Mouse (Mus musculus) intestine, embryonic 14.5 days (tissue): Measurements from ENCODE around the gene Atg9b. TPM values are rescaled to one million over a fixed set of nuclear protein-coding genes. Genes with fewer than 3 reads are reported as not detected.

ENCODE experiments used
- ATAC-seq: fragments of 200-750 bp; cut with Nextera tagmentation; replicated peaks from 2 replicates; pipeline ENCODE4 v1.8.0; 2017; ENCODE audit warnings: low read depth, moderate number of reproducible peaks, moderate TSS enrichment, moderate library complexity; ENCODE audit not compliant: low FRiP score, low TSS enrichment
- DNase-seq: peaks from one replicate; pipeline ENCODE4 v3.0.0-alpha.2; 2018; ENCODE audit warnings: low spot score
- H3K27ac ChIP-seq: fragments of 300-500 bp; sonication (generic); 2 replicates; pipeline ENCODE4 v1.5.1; 2014; ENCODE audit warnings: low read depth, mild to moderate bottlenecking, control low read depth
- H3K27me3 ChIP-seq: fragments of 300-500 bp; sonication (generic); replicated peaks from 2 replicates; pipeline ENCODE4 v1.6.1; 2014; ENCODE audit warnings: low read length, control low read depth; ENCODE audit not compliant: control insufficient read depth, insufficient read depth
- H3K36me3 ChIP-seq: fragments of 300-500 bp; sonication (generic); 2 replicates; pipeline ENCODE4 v1.6.1; 2014; ENCODE audit warnings: low read length, control low read depth; ENCODE audit not compliant: control insufficient read depth, insufficient read depth
- H3K4me1 ChIP-seq: fragments of 300-500 bp; sonication (generic); replicated peaks from 2 replicates; pipeline ENCODE4 v1.6.1; 2014; ENCODE audit warnings: low read length, control low read depth, mixed read lengths; ENCODE audit not compliant: control insufficient read depth, insufficient read depth
- H3K4me2 ChIP-seq: fragments of 300-500 bp; sonication (generic); 2 replicates; pipeline ENCODE4 v1.6.1; 2014; ENCODE audit warnings: low read length
- H3K4me3 ChIP-seq: fragments of 300-500 bp; sonication (generic); 2 replicates; pipeline ENCODE4 v1.5.1; 2014; ENCODE audit warnings: low read depth, low read length, control low read depth, mixed read lengths
- H3K9ac ChIP-seq: fragments of 300-500 bp; sonication (generic); 2 replicates; pipeline ENCODE4 v1.6.1; 2014; ENCODE audit warnings: mild to moderate bottlenecking, low read length
- H3K9me3 ChIP-seq: fragments of 300-500 bp; sonication (generic); 2 replicates; pipeline ENCODE4 v1.6.1; 2016; ENCODE audit warnings: low read length, control low read depth; ENCODE audit not compliant: control insufficient read depth
- WGBS: fragments of 180-500 bp; shearing (Covaris S2); extraction: QIAGEN DNeasy Blood & Tissue Kit; methylation state at CpG from one replicate; pipeline ENCODE4 v1.1.7; 2014; 5-methylcytosine and 5-hydroxymethylcytosine counted together
- polyA plus RNA-seq: library from polyadenylated mRNA; unstranded; fragments of >200 nt; fragmentation: Nextera tagmentation; extraction: Ambion mirVana; gene quantifications from 2 replicates; pipeline ENCODE4 v1.2.1, GENCODE M21; 2014

Atg9b gene
- polyA plus RNA-seq, 1 experiment from 2014 or later = 0.66 TPM

GRCm38 (mm10) chr5:24347186-24347875, 44.6 kb downstream of the Atg9b start:
- Histone ChIP-seq H3K4me1 (peaks cover 67% of the 10 kb centered on the region), H3K9me3 (no peaks in the 10 kb centered on the region), H3K9ac (no peak overlapping the region), H3K36me3 (0 out of 2 replicates have a peak, but pooled peaks cover 3% of the 10 kb centered on the region), H3K4me2 (peak overlapping the region; percentile 90), H3K4me3 (no peak overlapping the region), H3K27ac (peak overlapping the region; percentile 33; the same call in 1 of the 2 replicates), H3K27me3 (no peaks in the 10 kb centered on the region)
- WGBS = 23% methylated on average over 7 of the region's 7 CpGs
- peak; percentile 64 for DNase-seq
- no peak for ATAC-seq

DNA sequence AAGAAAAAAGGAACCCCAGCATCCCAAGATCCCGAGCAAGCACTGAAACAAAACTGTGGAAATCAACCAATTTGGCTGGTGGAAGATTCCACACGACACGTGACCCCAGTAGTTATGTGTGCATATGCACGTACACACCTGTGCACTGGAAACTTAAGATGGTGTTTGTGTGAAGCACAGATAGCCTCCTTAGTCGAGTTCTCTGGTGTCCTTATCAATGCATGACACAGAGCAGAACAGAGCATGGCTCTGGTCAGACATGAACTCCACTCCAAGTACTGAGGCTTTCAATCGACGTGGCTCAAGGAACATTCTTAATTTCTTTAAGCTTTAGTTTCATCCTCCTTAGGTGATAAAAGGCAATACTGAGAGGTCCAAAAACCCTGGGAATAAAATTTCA, 45.6 kb downstream of the Atg9b start:
- no peak overlapping the region for H3K4me2 ChIP-seq
- DNase-seq (no peak), ATAC-seq (no peak)
- peaks cover 64% of the 10 kb centered on the region for H3K4me1 ChIP-seq
- no peak overlapping the region for H3K4me3 ChIP-seq
- no peaks in the 10 kb centered on the region for H3K9me3 ChIP-seq
- no peaks in the 10 kb centered on the region for H3K27me3 ChIP-seq
- no peak overlapping the region for H3K9ac ChIP-seq
- 0 out of 2 replicates have a peak, but pooled peaks cover 3% of the 10 kb centered on the region for H3K36me3 ChIP-seq
- no peak overlapping the region for H3K27ac ChIP-seq
- WGBS = 88% methylated on average over 7 of the region's 7 CpGs

DNA sequence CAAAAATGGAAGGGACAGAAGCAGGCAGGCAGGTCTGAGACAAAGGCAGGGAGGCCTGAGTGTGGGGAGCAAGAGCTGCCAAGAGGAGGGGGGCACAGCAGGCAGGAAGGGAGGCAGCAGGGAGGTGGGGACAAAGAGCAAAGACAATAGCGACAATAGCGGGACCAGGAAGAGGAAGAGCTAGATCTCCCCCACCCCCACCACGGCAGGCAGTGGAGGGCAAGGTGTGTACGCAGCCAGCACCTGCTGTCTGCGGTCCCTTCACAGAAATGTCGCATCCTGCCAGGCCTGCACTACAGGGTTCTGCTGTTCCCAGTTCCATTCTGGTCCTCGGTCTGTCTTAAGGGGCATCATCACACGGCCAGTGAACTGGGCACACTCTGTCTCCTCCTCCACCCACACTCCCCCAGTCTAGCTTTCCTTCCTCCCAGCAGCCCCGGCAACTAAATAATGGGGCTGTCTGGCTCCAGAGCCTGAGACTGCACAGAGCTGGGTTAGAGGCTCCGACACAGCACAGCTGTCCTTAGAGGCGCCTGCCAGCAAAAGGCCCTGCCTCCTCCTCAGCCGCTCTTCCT, 47.4 kb downstream of the Atg9b start:
- Histone ChIP-seq H3K27ac (peak overlapping the region; percentile 88), H3K9me3 (no peaks in the 10 kb centered on the region), H3K27me3 (no peaks in the 10 kb centered on the region), H3K4me2 (peak overlapping the region; percentile 38), H3K4me1 (peaks cover 51% of the 10 kb centered on the region), H3K9ac (no peak overlapping the region), H3K36me3 (0 out of 2 replicates have a peak, but pooled peaks cover 7% of the 10 kb centered on the region), H3K4me3 (no peak overlapping the region)
- DNase-seq = peak; percentile 74
- peak; percentile 66 for ATAC-seq
- 13% methylated on average over 10 of the region's 12 CpGs for WGBS

DNA sequence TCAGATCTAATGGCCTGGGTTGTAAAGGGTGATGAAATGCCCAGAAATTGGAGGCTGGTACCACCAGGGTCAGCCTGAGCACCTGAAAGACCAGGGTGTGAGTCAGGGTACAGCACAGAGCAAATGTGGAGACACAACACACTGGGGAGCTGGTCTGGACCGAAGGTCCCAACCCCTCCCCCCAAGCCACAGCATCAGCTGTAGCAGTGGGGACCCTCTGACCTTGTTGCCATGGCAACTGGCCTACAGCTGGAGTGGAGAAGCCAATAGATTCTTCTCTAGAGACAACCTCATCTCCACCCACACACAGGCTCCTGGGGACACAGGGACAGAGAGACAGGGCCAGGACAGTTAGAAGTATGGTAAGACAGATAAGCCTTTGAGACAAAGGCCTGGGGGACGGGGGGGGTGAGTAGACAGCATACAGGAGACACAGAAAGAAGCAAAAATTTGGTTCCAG, 47.9 kb downstream of the Atg9b start:
- H3K36me3 ChIP-seq = 0 out of 2 replicates have a peak, but pooled peaks cover 9% of the 10 kb centered on the region
- no peak overlapping the region for H3K4me3 ChIP-seq
- peak overlapping the region; percentile 38 for H3K4me2 ChIP-seq
- no peak for ATAC-seq
- 8% methylated on average over 2 of the region's 2 CpGs for WGBS
- DNase-seq = peak; percentile 63
- H3K9ac ChIP-seq = no peak overlapping the region
- no peaks in the 10 kb centered on the region for H3K9me3 ChIP-seq
- peak overlapping the region; percentile 88 for H3K27ac ChIP-seq
- no peaks in the 10 kb centered on the region for H3K27me3 ChIP-seq
- H3K4me1 ChIP-seq = peaks cover 46% of the 10 kb centered on the region

GRCm38 (mm10) chr5:24343379-24343778, 48.6 kb downstream of the Atg9b start:
- Histone ChIP-seq H3K4me3 (no peak overlapping the region), H3K4me1 (peaks cover 43% of the 10 kb centered on the region), H3K36me3 (0 out of 2 replicates have a peak, but pooled peaks cover 9% of the 10 kb centered on the region), H3K27ac (peak overlapping the region; percentile 88), H3K27me3 (no peaks in the 10 kb centered on the region), H3K9ac (no peak overlapping the region), H3K4me2 (0 out of 2 replicates have a peak overlapping the region, but pooled peaks have one; percentile 11), H3K9me3 (no peaks in the 10 kb centered on the region)
- DNase-seq (no peak), ATAC-seq (no peak)

DNA sequence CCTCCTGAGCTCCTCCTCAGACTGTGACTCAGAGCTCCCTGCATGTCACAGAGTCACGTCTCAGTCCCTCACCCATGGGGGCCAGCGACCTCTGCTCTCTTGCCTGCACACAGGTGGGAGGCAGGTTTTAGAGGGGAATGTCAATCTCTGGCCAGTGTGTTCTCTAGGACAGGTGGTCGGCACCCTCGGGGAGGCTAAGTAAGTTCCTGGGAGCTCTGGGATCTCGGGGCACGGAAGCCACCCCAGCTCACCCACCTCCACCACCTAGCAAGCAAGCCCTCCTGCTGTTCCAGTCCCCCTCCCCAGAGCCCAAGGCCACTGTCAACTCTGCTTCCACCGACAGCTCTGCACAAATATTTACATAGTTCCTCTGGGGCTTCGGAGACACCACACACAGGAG, 49.0 kb downstream of the Atg9b start:
- Histone ChIP-seq H3K4me1 (peaks cover 41% of the 10 kb centered on the region), H3K4me3 (no peak overlapping the region), H3K27me3 (no peaks in the 10 kb centered on the region), H3K27ac (peak overlapping the region; percentile 88; the same call in 1 of the 2 replicates), H3K4me2 (0 out of 2 replicates have a peak overlapping the region, but pooled peaks have one; percentile 11), H3K9ac (no peak overlapping the region), H3K36me3 (0 out of 2 replicates have a peak, but pooled peaks cover 9% of the 10 kb centered on the region), H3K9me3 (no peaks in the 10 kb centered on the region)
- 22% methylated on average over 8 of the region's 8 CpGs for WGBS
- 0 out of 2 replicates have a peak, but pooled peaks have one; percentile 12 for ATAC-seq
- no peak for DNase-seq

DNA sequence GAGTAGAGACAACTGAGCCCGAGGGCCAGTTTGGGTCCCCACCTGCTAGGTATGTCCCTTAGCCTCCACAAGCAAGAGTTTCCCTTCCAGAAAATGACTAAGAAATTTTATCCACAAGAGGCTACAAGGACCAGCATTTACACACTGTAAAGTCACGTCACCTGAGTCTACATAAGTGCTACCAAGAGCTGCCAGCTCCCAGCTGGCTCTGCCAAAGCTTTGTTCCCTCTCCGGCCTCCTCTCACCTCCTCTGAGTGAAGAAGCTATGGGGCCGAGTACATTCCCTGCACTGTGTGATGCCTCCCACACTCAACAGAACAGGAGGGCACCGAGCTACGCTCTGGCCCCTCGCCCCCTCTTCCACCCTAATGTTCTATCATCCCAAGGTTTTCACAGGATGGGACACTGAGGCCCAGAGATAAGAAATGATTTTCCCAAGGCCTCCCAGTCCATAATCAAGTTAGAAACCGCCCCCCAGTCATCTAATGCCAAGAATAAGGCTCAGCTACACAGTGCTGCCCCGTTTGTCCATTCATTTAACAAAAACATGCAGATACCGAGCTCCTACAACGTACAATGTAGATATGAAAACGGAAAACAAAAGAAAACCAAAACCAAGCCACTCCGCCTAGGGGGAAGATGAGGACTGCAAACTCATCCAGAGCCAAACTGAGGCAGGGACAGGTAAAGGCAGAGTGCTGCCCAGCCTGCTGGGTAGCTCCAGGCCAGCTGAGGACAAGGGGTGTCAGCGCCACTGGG, 49.6 kb downstream of the Atg9b start:
- Histone ChIP-seq H3K9ac (no peak overlapping the region), H3K4me1 (peaks cover 36% of the 10 kb centered on the region), H3K36me3 (0 out of 2 replicates have a peak, but pooled peaks cover 9% of the 10 kb centered on the region), H3K27ac (peak overlapping the region; percentile 17; the same call in 1 of the 2 replicates), H3K9me3 (no peaks in the 10 kb centered on the region), H3K4me3 (no peak overlapping the region), H3K27me3 (no peaks in the 10 kb centered on the region), H3K4me2 (no peak overlapping the region)
- DNase-seq (no peak), ATAC-seq (no peak)
- WGBS = 64% methylated on average over 14 of the region's 14 CpGs

GRCm38 (mm10) chr5:24337821-24338220, 54.1 kb downstream of the Atg9b start:
- DNase-seq = no peak
- Histone ChIP-seq H3K27me3 (no peaks in the 10 kb centered on the region), H3K9ac (no peak overlapping the region), H3K4me3 (no peak overlapping the region), H3K4me1 (peaks cover 18% of the 10 kb centered on the region), H3K4me2 (no peak overlapping the region), H3K27ac (no peak overlapping the region), H3K36me3 (0 out of 2 replicates have a peak, but pooled peaks cover 6% of the 10 kb centered on the region), H3K9me3 (no peaks in the 10 kb centered on the region)
- ATAC-seq = no peak
- 61% methylated on average over 2 of the region's 2 CpGs for WGBS
